Mouse (Mus musculus): ENCODE results near the gene Dlec1. TPM values are rescaled to one million over a fixed set of nuclear protein-coding genes. Genes with fewer than 3 reads are reported as not detected.

Gene Dlec1
- polyA plus RNA-seq (2012; rRNA removed) = 3.5 and 4.6 TPM in 2 replicates

- peak; percentile 71 to 83 for DNase-seq (ENCODE audit: extremely low spot score in 1 of 2, low spot score in 1 of 2)
Observed at GRCm38 (mm10) chr9:119101992-119102782, at the start of gene Dlec1. Gene Dlec1, plus strand, starts transcription at chr9:119102478.

- no peak for DNase-seq (ENCODE audit: extremely low spot score in 1 of 2, low spot score in 1 of 2)
Observed at GRCm38 (mm10) chr9:119053964-119054576, 48.2 kb upstream of the Dlec1 start.

- no peak for DNase-seq (ENCODE audit: extremely low spot score in 1 of 2, low spot score in 1 of 2)
Observed at GRCm38 (mm10) chr9:119055336-119055735, 46.9 kb upstream of the Dlec1 start.

GRCm38 (mm10) chr9:119058245-119058644 is 44.0 kb upstream of the Dlec1 start:
- no peak for DNase-seq (ENCODE audit: extremely low spot score in 1 of 2, low spot score in 1 of 2)

- no peak for DNase-seq (ENCODE audit: extremely low spot score in 1 of 2, low spot score in 1 of 2)
Observed at GRCm38 (mm10) chr9:119060701-119061100, 41.6 kb upstream of the Dlec1 start.

GRCm38 (mm10) chr9:119063036-119063644 is 39.1 kb upstream of the Dlec1 start:
- DNase-seq (ENCODE audit: extremely low spot score in 1 of 2, low spot score in 1 of 2) = no peak

- no peak for DNase-seq (ENCODE audit: extremely low spot score in 1 of 2, low spot score in 1 of 2)
Observed at GRCm38 (mm10) chr9:119064296-119064695, 38.0 kb upstream of the Dlec1 start.

GRCm38 (mm10) chr9:119067601-119068000 is 34.7 kb upstream of the Dlec1 start:
- peak; percentile 43 to 94 for DNase-seq (ENCODE audit: extremely low spot score in 1 of 2, low spot score in 1 of 2)

GRCm38 (mm10) chr9:119068266-119068665 is 34.0 kb upstream of the Dlec1 start:
- no peak for DNase-seq (ENCODE audit: extremely low spot score in 1 of 2, low spot score in 1 of 2)

GRCm38 (mm10) chr9:119070173-119070825 is 32.0 kb upstream of the Dlec1 start:
- no peak for DNase-seq (ENCODE audit: extremely low spot score in 1 of 2, low spot score in 1 of 2)

GRCm38 (mm10) chr9:119071786-119072185 is 30.5 kb upstream of the Dlec1 start:
- no peak for DNase-seq (ENCODE audit: extremely low spot score in 1 of 2, low spot score in 1 of 2)

GRCm38 (mm10) chr9:119073184-119073895 is 28.9 kb upstream of the Dlec1 start:
- no peak for DNase-seq (ENCODE audit: extremely low spot score in 1 of 2, low spot score in 1 of 2)

GRCm38 (mm10) chr9:119075685-119076084 is 26.6 kb upstream of the Dlec1 start:
- DNase-seq (ENCODE audit: extremely low spot score in 1 of 2, low spot score in 1 of 2) = no peak

- DNase-seq (ENCODE audit: extremely low spot score in 1 of 2, low spot score in 1 of 2) = no peak
Observed at GRCm38 (mm10) chr9:119080040-119080675, 22.1 kb upstream of the Dlec1 start.

- no peak for DNase-seq (ENCODE audit: extremely low spot score in 1 of 2, low spot score in 1 of 2)
Observed at GRCm38 (mm10) chr9:119082039-119082438, 20.2 kb upstream of the Dlec1 start.

GRCm38 (mm10) chr9:119082656-119083430 is 19.4 kb upstream of the Dlec1 start:
- no peak for DNase-seq (ENCODE audit: extremely low spot score in 1 of 2, low spot score in 1 of 2)

GRCm38 (mm10) chr9:119083966-119084365 is 18.3 kb upstream of the Dlec1 start:
- no peak for DNase-seq (ENCODE audit: extremely low spot score in 1 of 2, low spot score in 1 of 2)

GRCm38 (mm10) chr9:119086451-119086850 is 15.8 kb upstream of the Dlec1 start:
- DNase-seq (ENCODE audit: extremely low spot score in 1 of 2, low spot score in 1 of 2) = no peak

- no peak for DNase-seq (ENCODE audit: extremely low spot score in 1 of 2, low spot score in 1 of 2)
Observed at GRCm38 (mm10) chr9:119087309-119087708, 15.0 kb upstream of the Dlec1 start.
